Mouse (Mus musculus) adrenal gland, adult 2 months (tissue): ENCODE results near the gene Krt34. TPM values are rescaled to one million over a fixed set of nuclear protein-coding genes. Genes with fewer than 3 reads are reported as not detected.
A peak's percentile ranks its signal among the peaks of the same experiment; 100 is the strongest.

Experiments
- DNase-seq: peaks from one replicate; pipeline ENCODE4 v3.0.0; 2021
- long read RNA-seq: library from polyadenylated mRNA; stranded (forward); transcript quantifications from one replicate; pipeline ENCODE4 v2.0.0, GENCODE M21; 2021
- polyA plus RNA-seq: library from polyadenylated mRNA; depleted of rRNA; stranded (reverse); fragments of >200 nt; gene quantifications from 2 replicates; pipeline ENCODE4 v1.2.3, GENCODE M21; 2012; rRNA removed
- total RNA-seq, 2 experiments: library from RNA; stranded (reverse); gene quantifications; 2 replicates each; pipeline ENCODE4 v1.2.3; 2021

Gene Krt34
- total RNA-seq (not detected), polyA plus RNA-seq (not detected in 2 replicates)
- long read RNA-seq: 0 reads

DNA sequence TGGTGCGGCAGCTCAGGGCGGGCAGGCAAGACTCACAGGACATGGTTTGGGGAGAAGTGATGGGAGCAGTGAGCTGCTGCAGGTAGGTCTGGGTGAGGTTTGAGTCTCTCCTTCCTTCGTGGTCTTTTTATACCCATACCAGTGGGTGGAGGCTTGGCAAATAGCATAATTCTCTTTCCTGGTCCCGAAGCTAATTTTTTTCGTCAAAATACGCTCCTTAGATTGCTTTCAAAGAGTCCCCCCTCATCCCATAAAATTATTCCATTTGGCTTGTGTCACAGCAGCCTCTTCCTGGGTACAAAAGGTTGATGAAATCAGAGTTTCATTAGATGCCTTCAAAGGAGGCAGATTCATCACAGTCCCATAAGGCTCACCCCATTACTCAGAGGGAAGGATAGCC is at the start of gene Krt34:
Krt34 (minus strand) TSS at position 101 of the 400 bp plus-strand sequence.
- no peak for DNase-seq

DNA sequence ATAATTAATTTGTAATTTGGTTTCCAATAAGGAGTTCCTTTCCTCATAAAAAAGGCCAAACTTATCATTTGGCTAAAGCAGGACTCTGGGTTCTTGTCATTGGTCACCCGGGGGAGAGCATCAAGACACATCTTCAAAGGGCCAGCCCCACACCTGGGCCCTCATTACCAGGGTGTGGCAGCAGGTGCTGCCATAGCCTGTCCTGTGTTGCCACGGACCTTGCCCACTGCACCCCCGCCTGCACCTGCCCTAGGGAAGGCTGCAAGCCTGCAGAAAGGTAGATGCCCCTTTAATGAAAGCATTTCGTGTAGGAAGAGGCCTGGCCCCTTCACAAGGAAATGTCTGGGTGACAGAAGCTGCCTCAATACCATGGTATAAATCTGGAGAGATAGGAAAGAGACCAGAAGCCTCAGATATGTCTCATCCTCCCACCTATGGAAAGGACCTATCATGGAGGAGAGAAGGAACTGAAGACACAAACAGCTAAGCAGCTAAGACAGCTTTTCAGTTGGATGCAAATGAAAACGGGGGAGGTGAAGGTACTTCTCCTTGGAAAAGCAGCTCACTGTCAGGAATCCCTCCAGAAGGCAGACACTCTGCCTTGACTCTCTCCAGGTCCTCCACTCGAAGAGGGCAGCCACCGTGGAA is 47.1 kb upstream of the Krt34 start:
- DNase-seq: no peak

DNA sequence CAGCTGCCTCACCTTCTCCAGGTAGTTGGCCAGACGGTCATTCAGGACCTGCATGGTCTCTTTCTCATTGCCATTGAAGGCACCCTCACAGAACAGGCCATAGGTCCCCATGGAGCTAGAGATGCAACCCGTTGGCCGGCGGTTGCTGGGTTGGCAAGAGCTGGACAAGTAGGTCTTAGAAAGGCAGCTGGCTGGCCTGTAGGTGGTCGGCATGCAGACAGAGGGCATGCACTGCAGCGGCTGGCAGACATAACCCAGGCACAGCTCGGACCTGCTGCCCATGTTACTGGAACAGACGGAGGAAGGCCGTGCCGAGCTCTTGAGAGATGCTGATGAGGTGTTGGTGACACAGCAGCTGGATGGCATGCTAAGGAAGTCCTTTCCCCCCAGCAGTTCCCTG is 46.5 kb upstream of the Krt34 start, which contains the start of gene Krt32:
Krt32 (minus strand) TSS at position 366 of the 400 bp plus-strand sequence.
- DNase-seq: no peak

- no peak for DNase-seq
Measured at GRCm38 (mm10) chr11:100073873-100074272, 32.5 kb upstream of the Krt34 start.

- DNase-seq: no peak
Measured at GRCm38 (mm10) chr11:100067293-100068036, 26.1 kb upstream of the Krt34 start.

DNA sequence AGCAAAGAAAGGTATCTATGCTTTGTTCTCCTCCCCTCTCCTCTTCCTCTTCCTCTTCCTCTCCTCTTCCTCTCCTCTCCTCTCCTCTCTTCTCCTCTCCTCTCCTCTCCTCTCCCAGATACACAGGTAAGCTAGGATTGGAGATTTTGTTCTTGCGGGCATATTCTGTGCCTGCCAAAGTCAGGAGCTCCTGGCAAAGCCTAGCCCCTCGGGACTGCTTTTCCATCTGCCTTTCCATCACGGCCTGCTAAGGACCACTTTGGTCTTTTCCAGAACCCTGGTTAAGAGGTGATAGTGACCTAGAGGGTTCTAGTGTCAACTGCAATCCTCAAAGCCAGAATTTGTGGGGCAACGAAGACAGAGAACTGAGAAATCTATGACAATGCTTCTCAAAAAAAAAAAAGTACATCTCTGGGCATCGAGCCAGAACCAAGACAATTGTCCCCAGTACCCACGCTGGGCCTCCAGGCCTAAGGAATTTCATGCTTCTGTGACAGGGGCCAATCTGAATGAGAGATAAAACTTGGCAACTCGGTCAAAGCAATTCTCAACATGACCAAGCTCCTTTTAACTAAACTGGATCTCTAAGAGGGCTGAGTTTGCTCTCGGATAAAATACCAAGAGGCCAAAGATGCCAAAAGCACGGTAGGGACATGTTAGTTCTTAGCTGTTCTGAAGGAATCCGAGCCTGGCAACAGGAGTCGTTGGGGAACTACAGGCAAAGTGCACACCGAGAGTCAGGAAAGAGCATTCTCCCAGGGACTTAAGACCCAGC is 25.1 kb upstream of the Krt34 start:
- DNase-seq: no peak

DNA sequence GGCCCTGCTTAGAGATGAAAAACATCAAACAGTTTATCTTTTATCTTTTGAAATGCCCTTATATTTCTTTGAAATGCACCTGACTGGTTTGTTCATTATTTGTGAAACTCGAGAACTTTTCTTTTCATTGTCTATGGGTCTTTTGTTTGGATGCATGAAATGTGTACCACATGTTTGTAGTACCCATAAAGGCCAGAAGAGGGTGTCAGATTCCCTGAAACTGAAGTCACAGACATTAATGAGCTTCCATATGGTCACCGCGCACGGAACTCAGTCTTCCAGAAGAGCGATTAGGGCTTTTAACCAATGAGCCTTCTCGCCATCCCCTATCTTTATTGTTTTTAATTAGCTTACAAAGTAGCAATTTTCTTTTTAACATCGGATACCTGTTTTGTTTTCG is 17.5 kb upstream of the Krt34 start:
- DNase-seq: no peak

- peak; percentile 40 for DNase-seq
Measured at GRCm38 (mm10) chr11:100055686-100056655, 14.6 kb upstream of the Krt34 start.

DNA sequence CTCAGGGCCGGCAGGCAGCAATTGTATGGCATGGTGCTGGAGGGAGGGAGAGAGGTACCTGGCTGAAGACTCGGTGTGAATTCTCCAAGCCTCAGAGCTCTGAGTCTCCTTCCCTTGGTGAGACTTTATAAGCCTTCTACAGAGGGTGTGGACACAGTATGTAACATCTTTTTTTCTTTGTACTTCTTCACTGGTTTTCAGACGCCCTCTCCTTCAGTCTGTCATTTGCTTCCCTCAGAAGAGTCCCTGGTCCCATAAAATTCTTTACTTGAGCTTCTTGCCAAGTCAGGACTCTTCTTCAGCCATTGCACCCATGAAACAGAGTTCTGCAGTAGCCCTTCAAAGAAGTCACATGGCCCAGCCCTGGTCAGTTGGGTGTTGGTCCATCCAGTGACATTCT is 9.1 kb upstream of the Krt34 start, which contains the start of gene Krt31:
Krt31 (minus strand) TSS at position 101 of the 400 bp plus-strand sequence.
- no peak for DNase-seq

DNA sequence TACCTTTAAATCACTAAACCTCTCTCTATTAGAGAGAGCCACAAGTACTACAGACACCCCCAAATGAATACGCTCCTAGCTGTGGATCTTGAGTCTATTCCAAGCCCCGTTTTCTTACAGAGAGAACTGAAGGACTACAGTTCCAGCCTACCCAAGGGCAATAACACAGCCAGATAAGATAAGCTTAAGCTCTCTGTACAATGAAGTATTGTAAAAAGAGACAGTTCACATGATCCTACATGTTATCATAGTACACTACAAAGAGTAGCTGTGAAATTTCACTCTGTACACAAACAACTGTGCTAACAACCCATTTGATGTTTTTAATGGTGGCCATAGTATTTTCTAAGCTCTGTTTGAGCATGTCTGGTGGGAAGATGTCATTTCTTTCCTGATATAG is 5.8 kb upstream of the Krt34 start:
- no peak for DNase-seq

DNA sequence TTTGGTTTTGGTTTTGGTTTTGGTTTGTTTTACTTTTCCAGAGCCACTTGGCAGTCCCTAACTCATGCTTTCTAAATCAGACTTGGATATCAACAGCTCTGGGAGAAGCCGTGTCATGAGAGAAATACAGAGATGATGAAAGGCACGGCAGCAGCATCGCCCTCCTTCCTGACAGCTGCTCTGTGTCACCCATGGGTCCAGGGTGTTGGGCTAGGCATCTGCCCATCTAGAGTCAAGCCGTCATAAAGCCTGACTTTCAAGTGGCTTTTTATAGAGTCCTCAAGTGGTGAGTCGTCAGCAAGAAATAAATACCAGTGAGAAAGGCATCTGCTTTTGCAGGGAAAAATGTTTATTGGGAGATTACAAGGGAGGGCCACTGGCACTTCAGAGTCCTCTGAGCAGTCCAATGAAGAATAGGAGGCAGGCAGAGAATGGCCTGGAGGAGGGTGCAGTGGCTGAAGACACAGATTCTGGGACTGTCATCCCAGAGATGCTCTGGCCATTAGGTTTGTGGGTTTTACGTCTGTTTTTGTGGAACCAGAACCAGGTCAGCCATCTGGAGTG is 5.0 kb upstream of the Krt34 start:
- DNase-seq: no peak

DNA sequence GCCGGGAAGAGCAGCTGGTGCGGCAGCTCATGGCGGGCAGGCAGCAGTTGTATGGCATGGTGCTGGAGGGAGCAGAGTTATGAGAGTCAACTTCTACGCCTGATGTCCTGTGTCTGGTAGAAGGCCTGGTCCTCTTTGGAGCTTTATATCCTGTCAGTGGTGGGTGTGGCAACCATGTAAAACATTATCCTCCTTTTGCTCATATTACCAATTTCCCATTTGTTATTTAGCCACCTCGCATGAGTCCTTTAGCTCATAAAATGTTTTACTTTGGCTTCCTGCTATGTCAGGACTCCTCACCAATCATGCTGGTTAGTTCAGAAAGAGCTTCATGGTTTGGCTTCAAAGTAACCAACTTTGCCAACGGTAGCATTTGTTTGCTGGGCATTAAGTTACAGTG is 11.6 kb downstream of the Krt34 start, which contains the start of gene Krt33b:
Krt33b (minus strand) TSS at position 101 of the 400 bp plus-strand sequence.
- no peak for DNase-seq

- DNase-seq: no peak
Measured at GRCm38 (mm10) chr11:100021438-100021837, 19.9 kb downstream of the Krt34 start.

DNA sequence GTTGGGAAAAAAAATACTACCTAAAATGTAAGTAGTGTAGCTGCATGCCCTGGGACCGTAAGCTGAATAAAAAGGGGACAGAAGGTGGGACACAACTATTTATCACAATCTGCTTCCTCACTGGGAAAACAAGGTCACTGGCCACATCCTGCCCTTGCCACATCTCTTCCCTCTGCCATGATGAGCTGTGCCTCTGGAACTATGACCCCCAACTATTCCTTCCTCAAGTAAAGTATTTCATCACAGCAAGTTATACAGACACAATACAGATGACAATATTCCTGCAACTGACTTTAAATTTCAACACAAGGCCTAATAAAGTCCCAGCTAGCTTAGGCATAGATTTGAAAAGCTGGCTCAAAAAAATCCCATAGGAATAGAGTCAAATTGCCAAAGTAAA is 21.9 kb downstream of the Krt34 start:
- DNase-seq: no peak

- no peak for DNase-seq
Measured at GRCm38 (mm10) chr11:100016112-100016511, 25.2 kb downstream of the Krt34 start, which contains the start of gene Krt33a. Gene Krt33a (minus strand): TSS chr11:100016212.

GRCm38 (mm10) chr11:100013691-100014171 is 27.6 kb downstream of the Krt34 start:
- no peak for DNase-seq

GRCm38 (mm10) chr11:100010682-100011081 is 30.7 kb downstream of the Krt34 start:
- DNase-seq: no peak

DNA sequence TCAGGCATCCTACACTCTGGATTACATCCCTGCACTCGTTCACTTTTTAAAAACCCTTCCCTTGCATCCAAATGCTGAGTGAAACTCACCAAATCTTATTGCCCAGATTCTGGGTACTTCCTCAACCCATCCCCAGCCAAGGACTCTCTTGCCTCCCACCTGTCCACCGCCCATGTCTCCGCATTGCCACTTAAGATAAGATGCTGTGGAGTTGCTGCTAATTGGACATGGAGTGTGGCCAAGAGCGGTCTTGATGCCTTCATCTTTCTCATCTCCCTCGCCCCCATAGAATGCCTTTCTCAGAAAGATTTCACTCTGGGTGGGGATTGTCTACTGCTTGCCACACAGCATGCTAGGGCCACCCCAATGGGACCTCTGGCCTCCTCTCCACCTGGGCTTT is 33.0 kb downstream of the Krt34 start:
- DNase-seq: no peak

DNA sequence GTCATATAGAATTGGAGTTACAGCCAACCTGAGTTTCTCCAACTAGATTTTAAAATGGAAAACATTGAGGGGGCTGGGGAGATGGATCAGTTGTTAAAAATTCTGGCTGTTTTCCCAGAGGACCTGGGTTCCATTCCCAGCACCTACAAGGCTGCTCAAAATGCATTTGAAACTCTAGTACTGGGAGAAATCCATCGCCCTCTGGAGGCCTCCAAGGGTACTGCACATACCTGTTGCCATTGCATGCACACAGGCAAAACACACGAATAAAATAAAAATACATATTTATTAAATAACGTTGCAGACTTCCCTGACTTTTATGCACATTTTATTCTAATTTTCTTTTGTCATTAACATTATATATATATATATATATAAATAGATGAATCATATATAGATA is 34.7 kb downstream of the Krt34 start:
- DNase-seq: no peak

GRCm38 (mm10) chr11:100005905-100006304 is 35.4 kb downstream of the Krt34 start:
- no peak for DNase-seq

GRCm38 (mm10) chr11:100004846-100005245 is 36.5 kb downstream of the Krt34 start:
- peak; percentile 31 for DNase-seq
